Mouse (Mus musculus): ENCODE measurements at regions not wholly inside any gene's neighbourhood (a gene's known extent, or its start where the extent isn't known, plus 50 kb on each side); places are given as distances from the start of the nearest gene placed in this dataset.

GRCm38 (mm10) chr7:145007216-145007615 is 67.5 kb upstream of the Ccnd1 start:
- H3K36me3 ChIP-seq: no peaks in the 10 kb centered on the region
- H3K9me3 ChIP-seq: no peaks in the 10 kb centered on the region
- no peaks in the 10 kb centered on the region for H3K4me1 ChIP-seq (replicated peaks)
- no peak for ATAC-seq
- WGBS: 83% methylated on average over 2 of the region's 2 CpGs
- H3K4me3 ChIP-seq (replicated peaks): no peak overlapping the region
- H3K4me2 ChIP-seq (replicated peaks): no peak overlapping the region
- no peak overlapping the region for H3K9ac ChIP-seq (replicated peaks)
- no peaks in the 10 kb centered on the region for H3K27me3 ChIP-seq
- H3K27ac ChIP-seq: no peak overlapping the region

- no peaks in the 10 kb centered on the region for H3K36me3 ChIP-seq
- H3K4me3 ChIP-seq (replicated peaks): no peak overlapping the region
- H3K27ac ChIP-seq: no peak overlapping the region
- ATAC-seq: no peak
- H3K4me1 ChIP-seq (replicated peaks): no peaks in the 10 kb centered on the region
- H3K9me3 ChIP-seq: no peaks in the 10 kb centered on the region
- H3K9ac ChIP-seq (replicated peaks): no peak overlapping the region
- no peaks in the 10 kb centered on the region for H3K27me3 ChIP-seq
- 71% methylated on average over 4 of the region's 4 CpGs for WGBS
- H3K4me2 ChIP-seq (replicated peaks): no peak overlapping the region
Observed at GRCm38 (mm10) chr7:145001503-145002084, 61.9 kb upstream of the Ccnd1 start.

GRCm38 (mm10) chr7:144999741-145000140 is 60.0 kb upstream of the Ccnd1 start:
- WGBS: 70% methylated on average over 3 of the region's 3 CpGs
- no peak for ATAC-seq

DNA sequence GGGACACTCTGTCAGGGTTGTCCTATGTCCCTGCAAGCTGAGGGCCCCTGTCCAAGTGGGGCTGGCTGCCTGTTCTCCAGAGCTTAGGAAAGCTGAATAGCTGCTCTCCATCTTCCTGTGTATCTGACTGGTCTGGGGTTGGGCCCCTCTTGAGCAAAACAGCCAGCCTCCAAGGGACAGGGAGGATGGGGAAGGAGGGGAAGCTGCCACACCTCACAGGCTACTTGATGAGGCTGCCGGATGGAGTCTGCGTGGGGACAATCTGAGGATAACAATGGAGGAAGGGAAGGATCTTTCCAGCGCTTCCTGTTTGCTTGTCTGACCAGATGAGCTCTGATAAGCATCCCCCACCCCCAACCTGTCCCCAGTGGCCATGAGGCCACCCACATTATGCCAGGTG is 57.1 kb upstream of the Ccnd1 start:
- H3K36me3 ChIP-seq: no peaks in the 10 kb centered on the region
- H3K9ac ChIP-seq (replicated peaks): no peak overlapping the region
- no peak overlapping the region for H3K4me2 ChIP-seq (replicated peaks)
- 77% methylated on average over 3 of the region's 3 CpGs for WGBS
- H3K27me3 ChIP-seq: no peaks in the 10 kb centered on the region
- H3K9me3 ChIP-seq: no peaks in the 10 kb centered on the region
- H3K4me3 ChIP-seq (replicated peaks): no peak overlapping the region
- H3K4me1 ChIP-seq (replicated peaks): no peaks in the 10 kb centered on the region
- no peak overlapping the region for H3K27ac ChIP-seq
- no peak for ATAC-seq

More at GRCm38 (mm10) chr7:144999741-145000140, 60.0 kb upstream of the Ccnd1 start:
- Histone ChIP-seq H3K4me1 (replicated peaks) (no peaks in the 10 kb centered on the region), H3K9me3 (no peaks in the 10 kb centered on the region), H3K4me3 (replicated peaks) (no peak overlapping the region), H3K9ac (replicated peaks) (no peak overlapping the region), H3K4me2 (replicated peaks) (no peak overlapping the region), H3K27me3 (no peaks in the 10 kb centered on the region), H3K36me3 (no peaks in the 10 kb centered on the region), H3K27ac (no peak overlapping the region)

GRCm38 (mm10) chr7:144994229-144994628 is 54.5 kb upstream of the Ccnd1 start:
- H3K27me3 ChIP-seq: no peaks in the 10 kb centered on the region
- no peak overlapping the region for H3K4me2 ChIP-seq (replicated peaks)
- H3K4me3 ChIP-seq (replicated peaks): no peak overlapping the region
- no peaks in the 10 kb centered on the region for H3K9me3 ChIP-seq
- whole genome bisulfite sequencing: 81% methylated on average over 4 of the region's 4 CpGs
- no peaks in the 10 kb centered on the region for H3K36me3 ChIP-seq
- no peak for ATAC-seq
- no peak overlapping the region for H3K9ac ChIP-seq (replicated peaks)
- no peak overlapping the region for H3K27ac ChIP-seq
- no peaks in the 10 kb centered on the region for H3K4me1 ChIP-seq (replicated peaks)

GRCm38 (mm10) chr7:144993566-144993965 is 53.8 kb upstream of the Ccnd1 start:
- H3K4me1 ChIP-seq (replicated peaks): no peaks in the 10 kb centered on the region
- no peak overlapping the region for H3K4me3 ChIP-seq (replicated peaks)
- H3K4me2 ChIP-seq (replicated peaks): no peak overlapping the region
- H3K36me3 ChIP-seq: no peaks in the 10 kb centered on the region
- WGBS: 88% methylated on average over 4 of the region's 4 CpGs
- no peaks in the 10 kb centered on the region for H3K27me3 ChIP-seq
- H3K9me3 ChIP-seq: no peaks in the 10 kb centered on the region
- no peak overlapping the region for H3K9ac ChIP-seq (replicated peaks)
- no peak overlapping the region for H3K27ac ChIP-seq
- no peak for ATAC-seq

DNA sequence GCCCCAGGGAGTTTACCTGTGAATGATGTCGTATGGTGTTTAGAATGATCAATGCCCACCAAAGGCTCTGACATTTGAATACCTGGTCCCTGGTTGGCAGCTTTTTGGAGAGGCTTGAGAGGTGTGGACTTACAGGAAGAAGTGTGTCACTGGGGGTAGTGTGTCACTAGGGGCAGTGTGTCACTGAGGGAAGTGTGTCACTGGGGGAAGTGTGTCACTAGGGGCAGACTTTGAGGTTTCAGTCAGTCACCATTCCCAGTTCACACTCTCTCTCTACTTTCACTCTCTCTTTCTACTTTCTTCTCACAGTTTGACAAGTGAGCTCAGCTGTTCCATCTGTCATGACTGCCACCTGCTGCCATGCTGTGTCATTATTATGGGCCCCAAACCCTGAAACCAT is 52.0 kb upstream of the Ccnd1 start:
- H3K4me3 ChIP-seq (replicated peaks): no peak overlapping the region
- no peak overlapping the region for H3K27ac ChIP-seq
- no peaks in the 10 kb centered on the region for H3K36me3 ChIP-seq
- no peak overlapping the region for H3K9ac ChIP-seq (replicated peaks)
- no peak for ATAC-seq
- H3K9me3 ChIP-seq: no peaks in the 10 kb centered on the region
- 97% methylated on average over 1 of the region's 1 CpGs for WGBS
- no peaks in the 10 kb centered on the region for H3K4me1 ChIP-seq (replicated peaks)
- H3K4me2 ChIP-seq (replicated peaks): no peak overlapping the region
- no peaks in the 10 kb centered on the region for H3K27me3 ChIP-seq

All from midbrain, embryonic 13.5 days (tissue).